Mouse (Mus musculus) brown adipose tissue, adult 24 weeks (tissue): ENCODE results near the gene Hydin. TPM values are rescaled to one million over a fixed set of nuclear protein-coding genes. Genes with fewer than 3 reads are reported as not detected.
"Not testable (repeated sequence)": the region's sequence is repeated elsewhere in the genome, so short reads cannot be mapped to it uniquely, and the experiment has no call there.

ENCODE experiments used
- H3K27ac ChIP-seq: fragments of 200-500 bp; replicated peaks from 2 replicates; pipeline ENCODE4 v1.5.1; 2012; ENCODE audit warnings: low read depth, mild to moderate bottlenecking, low read length
- H3K4me1 ChIP-seq: fragments of 200-500 bp; 2 replicates; pipeline ENCODE4 v1.6.1; 2012; ENCODE audit warnings: low read length, mixed read lengths; ENCODE audit not compliant: control insufficient read depth, insufficient read depth, insufficient read length
- H3K4me3 ChIP-seq: fragments of 200-500 bp; 2 replicates; pipeline ENCODE4 v1.5.1; 2012; ENCODE audit warnings: low read depth, mild to moderate bottlenecking, low read length, moderate library complexity; ENCODE audit not compliant: insufficient read depth
- polyA plus RNA-seq: library from polyadenylated mRNA; stranded (reverse); fragments of >200 nt; gene quantifications from 2 replicates; pipeline ENCODE4 v1.2.4, GENCODE M21; 2012; ENCODE audit not compliant: missing spikeins, insufficient read depth, insufficient read length

Gene Hydin
- polyA plus RNA-seq, 1 experiment = 0.08 TPM

- H3K4me3 ChIP-seq = no peak overlapping the region
- no peaks in the 10 kb centered on the region for H3K4me1 ChIP-seq
- H3K27ac ChIP-seq = no peak overlapping the region
These were observed 233.9 kb downstream of the Hydin start for GRCm38 (mm10) chr8:110500661-110501060.

GRCm38 (mm10) chr8:110501330-110501729, 234.6 kb downstream of the Hydin start:
- Histone ChIP-seq H3K27ac (no peak overlapping the region), H3K4me3 (no peak overlapping the region), H3K4me1 (no peaks in the 10 kb centered on the region)

GRCm38 (mm10) chr8:110502880-110503279, 236.1 kb downstream of the Hydin start:
- Histone ChIP-seq H3K4me3 (no peak overlapping the region), H3K4me1 (no peaks in the 10 kb centered on the region), H3K27ac (no peak overlapping the region)

GRCm38 (mm10) chr8:110508766-110509165, 242.0 kb downstream of the Hydin start:
- peak overlapping the region; percentile 16; the same call in 1 of the 2 replicates for H3K4me3 ChIP-seq
- no peak overlapping the region for H3K27ac ChIP-seq
- no peaks in the 10 kb centered on the region for H3K4me1 ChIP-seq

- Histone ChIP-seq H3K27ac (no peak overlapping the region), H3K4me1 (no peaks in the 10 kb centered on the region), H3K4me3 (no peak overlapping the region)
These were observed 253.0 kb downstream of the Hydin start for GRCm38 (mm10) chr8:110519790-110520189.

GRCm38 (mm10) chr8:110521851-110522250, 255.1 kb downstream of the Hydin start:
- Histone ChIP-seq H3K4me1 (no peaks in the 10 kb centered on the region), H3K4me3 (no peak overlapping the region), H3K27ac (no peak overlapping the region)

GRCm38 (mm10) chr8:110522495-110522894, 255.7 kb downstream of the Hydin start:
- H3K4me1 ChIP-seq, H3K27ac ChIP-seq, H3K4me3 ChIP-seq: not testable (repeated sequence)

- Histone ChIP-seq H3K4me3 (no peak overlapping the region), H3K27ac (no peak overlapping the region), H3K4me1 (no peaks in the 10 kb centered on the region)
These were observed 256.2 kb downstream of the Hydin start for GRCm38 (mm10) chr8:110522985-110523384.

GRCm38 (mm10) chr8:110525229-110525628, 258.5 kb downstream of the Hydin start:
- Histone ChIP-seq H3K27ac (no peak overlapping the region), H3K4me3 (no peak overlapping the region), H3K4me1 (no peaks in the 10 kb centered on the region)

- Histone ChIP-seq H3K4me3 (no peak overlapping the region), H3K4me1 (no peaks in the 10 kb centered on the region; the same call in 1 of the 2 replicates), H3K27ac (no peak overlapping the region)
These were observed 263.4 kb downstream of the Hydin start for GRCm38 (mm10) chr8:110530008-110530762.

- Histone ChIP-seq H3K4me1 (no peaks in the 10 kb centered on the region; the same call in 1 of the 2 replicates), H3K27ac (no peak overlapping the region), H3K4me3 (no peak overlapping the region)
These were observed 267.0 kb downstream of the Hydin start for GRCm38 (mm10) chr8:110533781-110534180.

GRCm38 (mm10) chr8:110537849-110538248, 271.1 kb downstream of the Hydin start:
- Histone ChIP-seq H3K4me3 (no peak overlapping the region), H3K27ac (no peak overlapping the region), H3K4me1 (no peaks in the 10 kb centered on the region; the same call in 1 of the 2 replicates)

- Histone ChIP-seq H3K4me3 (no peak overlapping the region), H3K4me1 (no peaks in the 10 kb centered on the region), H3K27ac (no peak overlapping the region)
These were observed 283.6 kb downstream of the Hydin start for GRCm38 (mm10) chr8:110550343-110550742.

GRCm38 (mm10) chr8:110552111-110552510, 285.3 kb downstream of the Hydin start:
- H3K4me3 ChIP-seq, H3K27ac ChIP-seq, H3K4me1 ChIP-seq: not testable (repeated sequence)

- H3K4me1 ChIP-seq = no peaks in the 10 kb centered on the region
- no peak overlapping the region for H3K4me3 ChIP-seq
- no peak overlapping the region for H3K27ac ChIP-seq
These were observed 325.9 kb downstream of the Hydin start for GRCm38 (mm10) chr8:110592641-110593040.

- Histone ChIP-seq H3K4me3 (no peak overlapping the region), H3K27ac (no peak overlapping the region), H3K4me1 (no peaks in the 10 kb centered on the region)
These were observed 327.4 kb downstream of the Hydin start for GRCm38 (mm10) chr8:110594164-110594563.
